Mouse (Mus musculus) stomach, postnatal 0 days (tissue): Measurements from ENCODE around the gene Avpr1a.

ENCODE experiments used
- CTCF ChIP-seq: IDR thresholded peaks from 2 replicates; pipeline ENCODE4 v1.5.1; 2016; ENCODE audit warnings: antibody characterized with exemption, low read depth, mild to moderate bottlenecking, moderate library complexity
- EP300 ChIP-seq: optimal IDR thresholded peaks from 2 replicates; pipeline ENCODE3; 2016; ENCODE audit warnings: antibody characterized with exemption

DNA sequence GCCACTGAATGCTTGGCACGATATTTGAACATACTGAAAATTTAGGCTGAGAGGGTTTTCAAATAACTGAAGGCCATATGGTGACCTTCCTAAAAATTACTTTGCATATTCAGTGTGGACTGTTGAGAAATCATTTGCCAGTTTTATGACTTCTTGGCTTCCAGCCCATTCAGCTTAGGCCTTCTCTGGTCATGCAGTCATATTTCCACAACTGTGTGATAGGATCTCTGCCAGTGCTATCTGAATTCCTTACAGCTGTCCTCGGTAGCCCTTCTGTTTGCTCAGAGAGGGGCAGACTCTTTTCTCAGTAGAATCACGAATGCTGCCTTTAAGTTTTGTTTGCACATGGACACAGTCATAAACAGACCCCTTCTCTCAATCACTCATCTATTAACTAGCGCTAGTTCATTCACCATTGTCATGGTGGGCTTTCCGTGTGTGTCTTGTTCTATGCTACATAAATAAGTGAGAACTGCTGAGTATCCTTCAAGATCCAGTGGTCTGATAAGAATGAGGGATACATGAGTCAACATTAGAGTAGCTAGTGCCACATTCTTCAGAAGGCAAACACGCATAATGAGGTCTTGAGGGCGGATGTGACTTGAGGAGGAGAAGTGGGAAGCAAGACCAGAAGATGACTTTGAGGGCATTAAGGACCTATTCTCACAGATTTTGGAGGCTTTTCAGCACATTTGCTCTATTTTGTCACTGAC is 39.4 kb upstream of the Avpr1a start:
- TF ChIP-seq CTCF, result no peak
- no peak for TF ChIP-seq EP300
